Mouse (Mus musculus) heart, embryonic 14.5 days (tissue): Measurements from ENCODE around the gene Myo1b. TPM values are rescaled to one million over a fixed set of nuclear protein-coding genes. Genes with fewer than 3 reads are reported as not detected.
A peak's percentile ranks its signal among the peaks of the same experiment; 100 is the strongest.

ENCODE experiments used
- ATAC-seq: fragments of 200-750 bp; cut with Nextera tagmentation; 2 replicates; pipeline ENCODE4 v1.8.0; 2017; ENCODE audit warnings: low read depth, moderate TSS enrichment; ENCODE audit not compliant: insufficient number of reproducible peaks, insufficient read depth, low FRiP score
- H3K27ac ChIP-seq, 2 experiments: fragments of 200-500 bp in 1 of 2; fragments of 300-500 bp in 1 of 2; sonication (generic) in 1 of 2; replicated peaks in 1 of 2; 2 replicates each; pipeline ENCODE4 v1.5.1; 2012 to 2014; ENCODE audit warnings: low read depth in 2 of 2, low read length in 2 of 2, control low read depth in 1 of 2, mild to moderate bottlenecking in 1 of 2, mixed read lengths in 1 of 2; ENCODE audit not compliant: control insufficient read depth in 1 of 2, insufficient read depth in 1 of 2
- H3K27me3 ChIP-seq: fragments of 300-500 bp; sonication (generic); 2 replicates; pipeline ENCODE4 v1.6.1; 2014; ENCODE audit warnings: mild to moderate bottlenecking, low read length, control low read depth; ENCODE audit not compliant: control insufficient read depth, insufficient read depth
- H3K36me3 ChIP-seq: fragments of 300-500 bp; sonication (generic); 2 replicates; pipeline ENCODE4 v1.6.1; 2014; ENCODE audit warnings: mild to moderate bottlenecking, control low read depth, low read length, mixed read lengths; ENCODE audit not compliant: control insufficient read depth, insufficient read depth
- H3K4me1 ChIP-seq, 2 experiments: fragments of 200-500 bp in 1 of 2; fragments of 300-500 bp in 1 of 2; sonication (generic) in 1 of 2; 2 replicates each; pipeline ENCODE4 v1.6.1; 2012 to 2014; ENCODE audit warnings: low read length in 2 of 2, control low read depth in 1 of 2, mixed read lengths in 1 of 2; ENCODE audit not compliant: control insufficient read depth in 2 of 2, insufficient read depth in 2 of 2
- H3K4me2 ChIP-seq: fragments of 300-500 bp; sonication (generic); 2 replicates; pipeline ENCODE4 v1.6.1; 2014; ENCODE audit warnings: mild to moderate bottlenecking, low read length
- H3K4me3 ChIP-seq, 2 experiments: fragments of 200-500 bp in 1 of 2; fragments of 300-500 bp in 1 of 2; sonication (generic) in 1 of 2; 2 replicates each; pipeline ENCODE4 v1.5.1; 2012 to 2014; ENCODE audit warnings: low read length in 2 of 2, mild to moderate bottlenecking in 2 of 2, control low read depth in 1 of 2, low read depth in 1 of 2, moderate library complexity in 1 of 2; ENCODE audit not compliant: control insufficient read depth in 1 of 2, insufficient read depth in 1 of 2
- H3K9ac ChIP-seq: fragments of 300-500 bp; sonication (generic); 2 replicates; pipeline ENCODE4 v1.6.1; 2014; ENCODE audit warnings: mild to moderate bottlenecking, low read length
- H3K9me3 ChIP-seq: fragments of 300-500 bp; sonication (generic); 2 replicates; pipeline ENCODE4 v1.6.1; 2016; ENCODE audit warnings: low read length, control low read depth; ENCODE audit not compliant: control insufficient read depth
- WGBS: fragments of 180-500 bp; shearing (Covaris S2); extraction: QIAGEN DNeasy Blood & Tissue Kit; methylation state at CpG from one replicate; pipeline ENCODE4 v1.1.7; 2014; 5-methylcytosine and 5-hydroxymethylcytosine counted together
- polyA plus RNA-seq: library from polyadenylated mRNA; unstranded; fragments of >200 nt; fragmentation: Nextera tagmentation; extraction: Ambion mirVana; gene quantifications from 2 replicates; pipeline ENCODE4 v1.2.1, GENCODE M21; 2014

The Myo1b gene
- polyA plus RNA-seq, 1 experiment from 2014 or later, result 39.5 TPM

DNA sequence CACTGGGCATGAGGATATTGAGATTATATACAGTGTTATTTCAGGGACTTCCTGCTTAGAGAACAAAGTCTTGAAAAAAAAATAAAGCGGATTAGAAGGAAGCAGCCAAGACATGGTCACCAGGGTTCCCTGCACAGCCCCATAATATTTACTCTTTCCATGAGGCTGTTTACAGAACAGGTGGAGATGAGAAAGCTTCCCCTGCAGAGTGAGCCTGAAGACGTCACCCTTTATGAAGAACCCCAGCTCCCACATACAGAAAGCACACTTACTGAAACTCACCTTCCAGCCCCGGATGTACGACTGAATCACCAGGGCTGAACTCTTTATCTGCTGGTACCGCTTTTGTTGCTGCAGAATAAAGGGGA, 145.4 kb downstream of the Myo1b start:
- Histone ChIP-seq H3K9ac (no peak overlapping the region), H3K4me2 (no peak overlapping the region), H3K27me3 (no peaks in the 10 kb centered on the region), H3K4me1 (no peaks in the 10 kb centered on the region), H3K4me3 (no peak overlapping the region), H3K36me3 (peaks cover 77% of the 10 kb centered on the region), H3K9me3 (no peaks in the 10 kb centered on the region), H3K27ac (no peak overlapping the region)
- 72% methylated on average over 5 of the region's 5 CpGs for WGBS
- ATAC-seq, result peak; percentile 31; the same call in 1 of the 2 replicates

DNA sequence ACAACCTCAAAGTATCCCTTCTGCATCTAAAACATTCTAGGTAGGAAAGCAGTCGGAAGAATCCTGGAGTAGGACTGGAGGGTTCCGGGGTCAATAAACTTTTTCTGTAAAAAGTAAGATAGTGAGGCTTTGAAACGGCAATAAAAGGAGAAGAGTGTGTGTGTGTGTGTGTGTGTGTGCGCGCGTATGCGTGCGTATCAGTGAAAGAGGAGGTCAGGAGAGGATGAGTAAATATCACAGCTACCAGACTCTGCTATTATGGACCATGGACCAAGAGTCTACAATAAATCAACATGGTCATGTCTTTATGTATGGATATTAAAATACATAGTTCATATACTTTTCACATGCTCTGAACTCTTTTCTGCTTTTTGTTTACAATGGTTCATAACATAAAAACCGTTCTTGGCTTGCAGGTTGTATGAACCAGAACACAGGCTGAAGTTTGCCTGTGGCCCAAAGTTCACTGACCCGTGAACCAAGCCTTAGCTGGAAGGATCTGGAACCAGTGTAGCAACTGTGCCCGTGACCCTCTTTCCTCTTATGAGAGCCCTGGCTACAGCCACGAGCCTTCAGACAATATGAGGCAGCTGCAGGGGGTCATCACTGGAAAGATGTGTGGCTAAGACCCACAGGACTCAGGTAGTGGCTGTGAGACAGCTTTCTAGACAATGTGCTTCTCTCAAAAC, 145.9 kb downstream of the Myo1b start:
- H3K27ac ChIP-seq, result no peak overlapping the region
- H3K4me2 ChIP-seq, result no peak overlapping the region
- no peaks in the 10 kb centered on the region for H3K27me3 ChIP-seq
- H3K36me3 ChIP-seq, result peaks cover 76% of the 10 kb centered on the region
- H3K9ac ChIP-seq, result no peak overlapping the region
- no peak overlapping the region for H3K4me3 ChIP-seq
- ATAC-seq, result no peak
- WGBS, result 84% methylated on average over 12 of the region's 12 CpGs
- no peaks in the 10 kb centered on the region for H3K9me3 ChIP-seq
- H3K4me1 ChIP-seq, result no peaks in the 10 kb centered on the region; a peak in 1 of 4 replicates

GRCm38 (mm10) chr1:51766271-51766670, 149.6 kb downstream of the Myo1b start:
- 91% methylated on average over 4 of the region's 4 CpGs for WGBS

DNA sequence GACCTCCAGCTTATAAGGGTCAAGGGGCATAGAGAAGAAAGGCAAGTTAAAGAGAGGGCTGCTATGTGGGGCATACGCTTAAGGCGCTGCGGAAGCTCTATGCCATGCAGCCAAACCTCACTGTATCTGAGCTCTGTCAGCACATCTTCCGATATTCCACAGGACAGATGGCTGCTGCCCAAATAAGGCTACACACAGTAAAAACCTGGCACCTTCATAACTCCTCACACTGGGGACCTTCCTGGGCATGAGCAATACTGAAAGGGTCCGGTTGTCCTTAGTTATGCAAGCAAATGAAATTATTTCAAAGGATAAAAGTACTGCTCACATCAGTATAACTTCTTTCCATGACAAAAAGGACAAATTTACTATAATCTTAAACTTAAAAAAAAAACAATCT, 150.7 kb downstream of the Myo1b start:
- Histone ChIP-seq H3K36me3 (peaks cover 59% of the 10 kb centered on the region), H3K4me3 (no peak overlapping the region), H3K4me2 (no peak overlapping the region), H3K4me1 (no peaks in the 10 kb centered on the region; a peak in 1 of 4 replicates), H3K9me3 (no peaks in the 10 kb centered on the region), H3K27ac (no peak overlapping the region), H3K9ac (no peak overlapping the region), H3K27me3 (no peaks in the 10 kb centered on the region)
- 24% methylated on average over 5 of the region's 5 CpGs for WGBS
- no peak for ATAC-seq

More at GRCm38 (mm10) chr1:51766271-51766670, 149.6 kb downstream of the Myo1b start:
- Histone ChIP-seq H3K27me3 (no peaks in the 10 kb centered on the region), H3K4me2 (no peak overlapping the region), H3K36me3 (peaks cover 64% of the 10 kb centered on the region), H3K4me3 (no peak overlapping the region), H3K27ac (no peak overlapping the region), H3K9me3 (no peaks in the 10 kb centered on the region), H3K9ac (no peak overlapping the region), H3K4me1 (no peaks in the 10 kb centered on the region; a peak in 1 of 4 replicates)
- ATAC-seq, result no peak

DNA sequence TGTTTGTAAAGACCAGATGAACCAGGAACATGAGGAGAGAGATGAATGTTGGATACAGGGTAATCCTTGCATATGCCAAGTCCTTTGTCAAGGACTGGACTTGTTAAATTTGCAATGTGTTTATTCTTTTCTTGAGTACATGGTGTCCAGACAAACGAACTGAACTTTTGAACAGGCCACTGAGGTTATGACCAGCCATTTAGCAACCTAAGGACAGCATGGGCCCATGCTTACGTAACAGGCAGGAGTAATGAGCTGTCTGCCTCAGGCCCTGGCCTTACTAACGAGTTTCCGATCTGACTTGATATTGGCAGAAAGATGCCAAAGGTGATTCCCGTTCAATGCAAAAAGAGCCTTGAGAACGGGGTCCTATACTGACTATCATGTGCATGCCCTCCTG, 156.2 kb downstream of the Myo1b start:
- Histone ChIP-seq H3K9ac (no peak overlapping the region), H3K4me1 (no peaks in the 10 kb centered on the region), H3K27me3 (no peaks in the 10 kb centered on the region), H3K27ac (no peak overlapping the region), H3K4me2 (no peak overlapping the region), H3K9me3 (no peaks in the 10 kb centered on the region), H3K36me3 (peaks cover 75% of the 10 kb centered on the region), H3K4me3 (no peak overlapping the region)
- ATAC-seq, result no peak
- 84% methylated on average over 6 of the region's 6 CpGs for WGBS

DNA sequence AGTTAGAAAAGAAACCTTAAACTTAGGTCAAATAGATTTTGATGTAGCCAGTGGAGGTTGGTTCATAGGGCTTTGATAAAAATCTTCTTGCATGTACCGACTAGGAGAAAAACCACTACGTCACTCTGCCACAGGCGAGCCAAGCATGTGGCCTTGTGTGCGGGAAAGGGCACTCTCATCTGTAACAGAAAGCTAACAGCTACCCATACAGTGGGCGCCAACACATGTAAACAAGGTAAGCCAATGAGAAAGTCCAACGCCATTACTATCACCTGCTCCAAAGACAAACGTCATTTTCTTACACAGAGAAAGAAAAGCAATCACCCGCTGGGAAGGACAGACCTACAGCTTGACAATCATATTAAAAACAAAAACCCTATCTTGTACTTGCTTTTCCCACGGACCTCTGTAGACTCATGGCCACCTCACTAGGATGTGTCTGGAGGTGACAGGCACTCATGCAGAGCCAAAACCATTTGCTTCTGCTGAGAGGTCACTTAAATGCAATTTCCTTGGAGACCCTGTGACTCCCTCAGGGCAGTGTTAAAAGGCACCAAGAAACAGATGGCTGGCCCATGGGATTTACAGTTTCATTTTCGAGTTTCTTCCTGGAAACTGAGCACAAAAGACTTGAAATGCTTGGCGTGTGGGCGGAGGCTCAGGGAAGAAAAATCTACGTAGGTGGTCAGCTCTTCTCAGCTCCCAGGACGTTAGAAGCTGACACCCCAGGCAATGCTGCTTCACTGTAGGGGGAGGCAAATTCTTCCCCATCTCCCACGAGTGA, 157.4 kb downstream of the Myo1b start:
- H3K9me3 ChIP-seq, result no peaks in the 10 kb centered on the region
- no peaks in the 10 kb centered on the region for H3K4me1 ChIP-seq
- H3K27me3 ChIP-seq, result no peaks in the 10 kb centered on the region
- no peak overlapping the region for H3K27ac ChIP-seq
- 73% methylated on average over 15 of the region's 15 CpGs for whole genome bisulfite sequencing
- no peak overlapping the region for H3K4me2 ChIP-seq
- no peak for ATAC-seq
- H3K36me3 ChIP-seq, result peaks cover 85% of the 10 kb centered on the region
- H3K4me3 ChIP-seq, result no peak overlapping the region
- H3K9ac ChIP-seq, result no peak overlapping the region

GRCm38 (mm10) chr1:51753621-51754020, 162.2 kb downstream of the Myo1b start:
- H3K4me1 ChIP-seq, result peaks cover under 1 to 2% of the 10 kb centered on the region in 2 experiments; a peak in 2 of 4 replicates
- H3K27me3 ChIP-seq, result no peaks in the 10 kb centered on the region
- no peak overlapping the region for H3K4me3 ChIP-seq
- WGBS, result 93% methylated on average over 6 of the region's 6 CpGs
- no peak overlapping the region for H3K4me2 ChIP-seq
- no peak overlapping the region for H3K9ac ChIP-seq
- H3K36me3 ChIP-seq, result peaks cover 53% of the 10 kb centered on the region
- ATAC-seq, result no peak
- H3K9me3 ChIP-seq, result no peaks in the 10 kb centered on the region
- H3K27ac ChIP-seq, result no peak overlapping the region
